Mouse (Mus musculus): ENCODE measurements around the gene Zdhhc4.

Zdhhc4 gene

DNA sequence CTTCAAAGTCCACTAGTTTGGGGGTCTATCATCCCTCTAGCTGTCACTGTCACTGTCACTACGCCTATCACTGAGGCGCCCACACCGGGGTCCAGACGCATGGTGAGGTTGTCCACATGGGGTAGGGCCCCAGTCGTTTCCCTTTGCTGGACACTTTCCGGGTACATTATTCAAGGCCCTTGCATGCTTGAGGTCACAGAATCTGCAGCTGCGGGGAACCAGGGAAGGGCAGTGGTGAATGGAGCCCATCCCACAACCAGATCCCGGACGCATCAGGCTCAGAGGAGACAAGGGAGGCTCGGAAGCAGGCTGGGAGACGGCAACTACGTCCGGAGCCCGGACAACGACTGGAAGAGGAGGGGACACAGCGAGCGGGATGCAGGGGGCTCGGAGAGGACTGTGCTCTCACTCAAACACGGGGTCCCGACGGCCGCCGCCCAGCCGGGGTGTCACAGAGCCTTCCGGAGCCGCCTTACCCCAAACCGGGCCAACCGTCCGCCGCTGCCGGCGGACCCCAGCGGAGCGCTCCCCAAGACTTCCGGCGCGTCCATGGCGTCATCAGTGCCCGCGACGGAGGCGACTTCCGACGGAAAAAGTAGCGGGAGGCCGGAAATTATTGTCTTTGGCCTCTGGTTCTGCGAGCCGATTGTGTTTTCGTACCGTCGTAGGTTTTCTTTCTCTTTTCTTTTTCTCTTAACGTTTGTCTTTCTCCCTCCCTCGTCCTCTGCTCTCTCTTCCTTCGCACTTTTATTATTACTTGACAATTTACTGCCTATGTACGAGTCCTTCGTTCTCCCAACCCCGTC, at the start of gene Zdhhc4:
TSS of gene Zdhhc4 (minus strand) at position 567 of the 806 bp plus-strand sequence.
- DNase-seq = peak; percentile 85

DNA sequence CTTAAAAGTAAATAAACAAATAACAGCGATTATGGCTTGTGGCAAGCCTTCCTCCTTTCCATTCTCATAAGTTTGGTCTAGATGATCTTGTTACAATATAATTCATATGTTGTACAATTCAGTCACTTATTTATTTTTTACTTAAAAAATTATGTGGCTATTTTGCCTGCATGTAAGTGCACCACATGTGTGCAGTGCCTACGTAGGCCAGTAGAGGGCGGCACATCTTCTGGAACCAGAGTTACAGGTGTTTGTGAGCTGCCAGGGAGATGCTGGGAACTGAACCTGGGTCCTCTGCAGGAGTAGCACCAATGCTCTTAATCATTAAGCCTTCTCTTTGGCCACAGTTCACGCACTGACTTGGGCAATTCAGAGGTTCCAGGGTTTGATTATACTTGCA, 47.1 kb upstream of the Zdhhc4 start:
- DNase-seq = no peak

DNA sequence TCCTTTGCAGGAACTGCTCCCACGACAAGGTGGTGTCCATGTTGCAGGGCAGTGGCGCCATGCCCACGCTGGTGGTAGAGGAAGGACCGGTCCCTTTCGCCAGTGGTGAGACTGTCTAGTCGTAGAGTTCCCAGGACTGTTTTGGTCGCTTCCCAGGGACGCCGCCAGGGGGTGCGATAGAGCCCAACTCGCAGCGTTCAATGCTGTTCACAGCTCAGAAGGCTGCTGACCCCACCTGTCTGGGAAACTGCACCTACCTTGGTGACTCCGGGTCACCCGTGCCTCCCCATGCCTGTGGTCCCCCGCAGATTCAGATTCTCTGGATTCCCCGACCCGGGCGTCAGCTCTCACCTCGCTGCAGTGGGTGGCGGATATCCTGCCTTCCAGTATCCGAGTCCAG, 46.2 kb upstream of the Zdhhc4 start:
- DNase-seq = peak; percentile 33

DNA sequence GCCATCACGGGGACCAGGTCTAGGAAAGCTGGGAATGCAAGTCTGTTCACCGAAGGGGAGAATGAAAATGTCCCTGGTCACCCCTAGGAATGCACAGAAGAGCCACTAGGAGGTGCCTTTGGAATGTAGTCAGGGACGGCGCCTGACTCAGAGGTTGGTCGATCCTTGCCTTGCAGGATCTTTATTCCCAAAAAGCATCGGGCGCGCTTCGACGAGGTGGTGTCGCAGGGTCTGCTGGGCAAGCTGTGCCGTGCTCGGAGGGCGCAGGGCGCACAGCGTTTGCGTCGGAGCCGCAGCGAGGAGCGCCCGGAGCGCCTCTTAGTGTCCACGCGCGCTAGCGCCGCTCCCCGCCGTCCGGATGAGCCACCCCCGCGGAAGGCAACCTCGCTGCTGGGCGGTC, 43.8 kb upstream of the Zdhhc4 start:
- DNase-seq = no peak

DNA sequence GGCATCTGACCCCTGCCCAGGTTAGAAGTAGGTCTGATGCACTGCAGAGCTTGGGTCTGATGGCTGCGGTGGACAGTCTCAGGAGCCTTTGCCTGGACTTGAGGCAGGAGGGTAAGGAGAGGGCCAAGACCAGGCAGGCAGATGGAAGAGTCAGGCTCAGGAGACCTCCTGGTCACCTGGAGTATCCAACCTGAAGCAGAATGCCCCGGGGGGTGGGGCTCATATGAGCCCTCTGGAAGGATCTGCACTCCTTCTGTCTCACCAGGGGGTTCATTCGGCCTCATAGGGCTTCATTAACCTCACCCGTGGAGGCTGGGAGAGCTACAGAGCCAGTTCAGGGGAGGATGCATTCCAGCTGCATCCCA, 42.1 kb upstream of the Zdhhc4 start:
- no peak for DNase-seq

DNA sequence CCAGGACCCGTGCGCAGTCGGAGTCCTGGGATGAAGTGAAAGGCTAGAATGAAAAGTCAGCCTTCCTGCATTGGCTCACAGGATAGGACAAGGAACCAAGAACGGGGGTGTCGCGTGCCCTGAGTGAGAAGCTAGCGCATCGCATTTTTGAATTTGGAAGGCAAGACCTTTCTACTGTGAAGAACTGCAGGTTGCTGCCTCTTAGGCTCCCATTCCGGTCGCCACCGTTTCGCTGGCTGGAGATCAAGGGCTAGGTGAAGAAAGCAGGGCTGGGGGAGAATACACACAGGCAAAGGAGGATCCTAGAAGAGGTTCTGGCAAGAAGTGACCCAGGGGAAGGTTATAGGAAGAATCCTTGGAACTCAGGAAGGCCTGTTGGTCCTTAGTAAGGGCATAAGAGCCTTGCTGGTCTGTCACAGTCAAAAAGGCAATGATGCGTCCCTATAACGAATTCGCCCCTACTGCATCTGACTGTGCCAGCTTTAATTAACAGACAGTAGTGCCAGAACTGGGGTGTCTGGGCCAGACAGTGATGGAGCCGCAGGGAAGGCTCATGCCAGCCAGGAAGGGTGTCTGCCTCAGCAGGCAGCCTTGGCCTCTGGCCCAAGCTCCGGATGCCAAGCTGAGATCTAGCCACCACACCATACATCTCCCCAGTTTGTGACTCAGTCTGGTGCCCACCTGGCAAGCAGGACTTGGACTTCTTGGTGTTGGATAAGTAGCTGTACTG, 41.5 kb upstream of the Zdhhc4 start:
- no peak for DNase-seq

DNA sequence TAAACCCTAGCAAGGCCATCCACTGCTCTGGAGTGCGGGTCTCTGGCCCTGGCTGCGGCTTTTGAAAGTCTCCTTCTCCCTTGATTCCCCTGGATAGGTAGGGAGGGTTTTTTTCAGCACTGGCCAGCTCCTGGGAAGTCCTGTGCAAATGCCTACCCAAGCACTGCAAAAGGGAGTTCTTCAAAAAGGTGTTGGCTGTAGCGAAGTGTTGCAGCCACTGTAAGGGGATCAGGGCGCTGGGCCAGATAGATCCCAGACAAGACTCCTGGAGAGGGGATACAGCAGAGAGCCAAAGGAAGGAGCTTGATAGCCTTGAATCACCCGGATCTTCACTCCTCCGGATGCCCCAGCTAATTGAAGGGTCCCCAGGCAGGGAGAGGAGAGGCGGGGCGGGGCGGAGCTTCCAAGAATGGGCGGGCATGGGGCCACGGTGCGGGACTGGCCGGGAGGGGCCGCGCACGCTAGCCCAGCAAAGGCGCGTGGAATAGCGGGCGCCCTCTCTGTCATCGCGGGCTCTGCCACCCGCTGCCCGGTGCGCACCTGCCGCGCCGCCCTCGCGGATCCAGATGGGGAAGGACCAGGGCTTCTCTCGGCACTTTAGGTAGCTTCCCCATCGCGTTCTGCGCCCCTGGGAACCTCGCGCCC, 40.7 kb upstream of the Zdhhc4 start:
- no peak for DNase-seq

DNA sequence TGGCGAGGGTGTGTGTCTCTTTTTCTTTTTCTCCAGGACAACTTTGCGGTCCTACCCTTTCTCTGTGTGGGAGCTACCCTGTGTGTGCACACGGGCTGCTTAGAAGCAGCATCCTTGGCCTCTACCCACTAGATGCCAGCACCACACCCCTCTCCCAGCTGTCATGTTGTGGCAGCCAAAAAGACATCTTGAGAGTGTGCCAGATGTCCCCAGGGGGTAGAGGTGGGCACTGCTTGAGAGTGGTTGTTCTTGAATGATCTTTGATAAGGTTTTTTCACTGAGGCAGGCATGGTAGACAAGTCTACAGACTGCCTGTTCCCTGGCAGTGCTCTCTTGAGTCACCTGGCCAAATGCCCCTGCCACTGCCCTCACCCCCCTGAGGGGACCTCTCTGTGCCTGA, 38.9 kb upstream of the Zdhhc4 start:
- no peak for DNase-seq

DNA sequence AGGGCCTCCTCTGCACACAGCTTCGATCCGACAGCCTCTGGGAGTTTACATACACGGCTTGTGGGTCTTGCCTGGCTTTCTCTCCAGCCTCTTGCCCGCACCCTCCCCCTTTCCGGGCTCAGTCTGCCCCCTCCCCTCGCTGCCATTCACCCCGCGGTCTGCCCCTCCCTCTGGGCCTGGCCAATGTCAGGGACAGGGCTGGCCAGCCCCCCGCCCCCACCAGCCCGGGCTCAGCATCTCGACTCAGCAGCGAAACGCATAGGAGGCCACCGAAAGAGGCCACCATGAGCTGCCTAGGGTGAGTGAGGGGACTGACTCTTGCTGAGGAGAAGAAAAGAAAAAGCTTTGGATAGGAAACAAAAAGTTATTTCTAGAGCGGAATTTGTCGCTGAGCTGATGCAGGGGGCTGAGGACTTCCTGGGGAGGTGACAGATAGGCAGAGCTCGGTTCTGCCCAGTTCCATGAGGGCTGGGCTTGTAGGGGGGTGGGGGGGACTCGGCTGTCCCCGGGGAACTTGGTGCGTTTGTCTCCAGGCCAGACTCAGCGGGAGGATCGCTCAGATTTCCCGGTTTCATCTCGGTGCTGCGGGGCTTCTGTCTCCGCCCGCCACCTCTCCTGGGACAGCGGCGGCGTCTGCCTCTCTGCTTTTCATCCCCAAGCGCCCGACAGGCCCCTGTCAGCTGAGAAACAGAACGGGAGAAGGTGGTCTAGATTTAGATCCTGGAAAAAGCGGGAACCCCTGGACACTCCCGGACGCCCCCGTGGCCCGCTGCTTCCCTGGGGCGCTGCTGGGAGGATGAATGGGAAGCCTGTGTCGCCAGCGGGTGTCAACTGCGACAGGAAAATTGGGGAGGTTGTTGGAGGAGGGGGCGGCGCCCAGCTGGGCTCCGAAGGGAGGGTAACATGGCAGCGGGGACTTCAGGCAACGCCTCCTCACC, 34.9 kb upstream of the Zdhhc4 start:
- DNase-seq = no peak

DNA sequence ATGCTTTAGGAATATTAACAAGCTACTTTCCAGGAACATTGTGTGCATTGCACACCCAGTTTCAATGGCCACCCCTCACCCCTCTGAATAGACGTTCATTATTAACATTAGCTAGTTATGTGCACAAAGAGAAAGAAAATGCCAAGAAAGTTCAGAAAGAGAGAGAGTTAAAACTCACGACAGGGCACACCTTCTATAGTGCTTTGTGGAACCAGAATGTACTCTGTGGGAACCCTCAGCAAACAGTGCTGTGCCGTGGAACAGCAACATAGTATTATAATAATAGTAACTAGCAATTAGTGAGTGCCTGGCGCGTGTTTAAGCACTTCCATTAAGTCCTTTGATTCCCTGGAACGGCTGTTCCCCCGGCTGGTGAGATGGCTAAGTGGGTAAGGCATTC, 32.4 kb upstream of the Zdhhc4 start:
- DNase-seq = no peak

DNA sequence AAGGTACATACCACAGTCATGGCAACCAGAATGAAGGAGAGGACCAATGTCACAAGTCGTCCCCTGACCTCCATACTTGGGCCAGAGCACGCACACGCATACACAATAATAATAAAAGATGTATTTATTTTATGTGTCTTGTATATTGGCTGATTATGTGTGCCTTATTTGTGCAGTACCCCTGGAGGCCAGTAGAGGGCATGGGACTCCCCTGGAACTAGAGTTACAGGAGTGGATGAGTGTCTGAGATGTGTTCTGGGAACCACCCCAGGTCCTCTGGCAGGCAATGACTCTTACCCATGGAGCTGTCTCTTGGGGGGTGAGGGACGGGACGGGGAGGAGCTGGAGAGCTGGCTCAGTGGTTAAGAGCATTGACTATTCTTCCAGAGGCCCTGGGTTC, 30.9 kb upstream of the Zdhhc4 start:
- DNase-seq = no peak

DNA sequence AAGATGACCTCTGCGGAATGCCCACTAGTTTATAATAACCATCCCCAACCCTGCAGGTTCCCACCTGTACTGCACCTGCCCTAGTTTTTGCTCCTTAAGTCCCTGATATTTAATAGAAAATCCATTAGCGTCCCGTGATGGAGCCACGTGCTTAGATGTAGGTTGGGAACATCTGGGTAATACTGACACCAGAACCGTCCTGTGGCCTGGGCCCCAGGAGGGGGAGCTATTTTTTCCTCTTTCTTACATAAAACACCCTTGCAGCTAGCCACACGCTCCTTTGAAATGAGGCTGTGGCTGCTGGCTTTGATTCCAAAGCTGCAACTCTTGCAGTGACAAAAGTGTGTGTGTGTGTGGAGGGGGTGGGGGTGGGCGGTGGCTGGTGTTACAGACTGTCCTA, 30.2 kb upstream of the Zdhhc4 start:
- no peak for DNase-seq

DNA sequence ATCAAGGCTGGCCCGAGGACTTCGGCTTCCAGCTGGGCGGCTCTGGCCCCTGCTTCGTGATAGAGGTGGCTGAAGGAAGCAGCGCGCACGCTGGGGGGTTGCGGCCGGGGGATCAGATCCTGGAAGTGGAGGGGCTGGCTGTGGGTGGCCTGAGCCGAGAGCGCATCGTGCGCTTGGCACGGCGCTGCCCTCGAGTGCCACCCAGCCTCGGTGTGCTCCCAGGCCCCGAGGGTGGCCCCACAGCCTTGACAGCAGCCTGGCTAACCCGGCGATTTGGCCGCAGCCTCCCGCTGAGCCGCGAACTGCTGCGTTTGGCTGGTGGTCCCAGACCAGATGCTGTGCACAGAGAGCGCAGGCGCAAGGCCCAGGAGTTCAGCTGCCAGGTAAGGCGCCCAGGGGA, 28.5 kb upstream of the Zdhhc4 start:
- no peak for DNase-seq

DNA sequence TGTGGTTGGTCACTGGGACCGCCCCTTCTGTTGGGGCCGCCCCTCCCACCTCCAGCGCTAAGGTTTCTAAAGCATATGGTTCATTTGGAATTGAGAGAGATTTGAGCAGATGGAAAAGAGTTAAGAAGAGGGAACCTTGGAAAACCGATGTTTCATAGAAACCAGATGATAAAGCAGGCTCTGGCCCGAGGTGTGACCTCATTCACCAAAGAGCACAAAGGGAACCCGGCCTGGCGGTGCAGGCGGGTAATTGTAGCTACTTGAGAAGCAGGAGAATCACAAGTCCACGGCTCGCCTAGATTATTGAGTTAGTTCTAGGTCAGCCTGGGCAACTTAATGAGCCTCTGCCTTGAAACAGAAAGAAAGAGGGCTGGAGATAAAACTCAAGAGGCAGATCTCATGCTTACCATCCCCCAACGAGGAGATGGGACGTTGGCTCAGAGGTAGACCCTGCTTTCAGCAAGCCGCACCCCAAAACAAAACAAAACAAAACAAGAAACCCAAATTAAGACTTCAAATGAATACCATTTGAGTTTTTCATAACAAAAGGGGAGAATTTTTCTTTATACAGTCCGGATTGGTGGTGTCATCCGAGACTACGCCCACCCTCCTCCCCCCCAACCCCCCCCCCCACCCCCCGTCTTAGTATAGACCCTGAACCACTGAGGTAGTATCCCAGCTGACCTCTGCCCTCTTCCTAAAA, 27.8 kb upstream of the Zdhhc4 start, which contains the start of gene Grid2ip:
TSS of gene Grid2ip (plus strand) at position 653 of the 703 bp plus-strand sequence.
- no peak for DNase-seq

DNA sequence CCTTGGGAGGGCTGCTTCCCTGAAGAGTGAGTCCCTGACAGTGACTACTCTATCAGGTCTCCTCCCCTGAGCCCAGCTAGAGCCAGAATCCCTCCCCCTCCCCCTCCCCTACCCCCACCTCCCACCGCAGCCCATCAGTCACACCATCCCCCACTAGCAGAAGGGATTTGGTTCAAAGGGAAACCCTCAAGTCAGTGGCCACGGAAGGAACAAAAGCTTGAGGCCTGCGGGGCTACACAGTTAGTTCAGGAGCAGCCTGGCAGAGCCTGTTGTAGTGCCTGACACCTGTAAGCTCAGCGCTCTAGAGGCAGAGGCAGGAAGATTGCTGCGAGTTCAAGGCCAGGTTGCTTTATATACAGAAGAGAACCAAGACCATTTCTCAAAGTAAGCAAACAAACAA, 27.0 kb upstream of the Zdhhc4 start:
- DNase-seq = no peak

DNA sequence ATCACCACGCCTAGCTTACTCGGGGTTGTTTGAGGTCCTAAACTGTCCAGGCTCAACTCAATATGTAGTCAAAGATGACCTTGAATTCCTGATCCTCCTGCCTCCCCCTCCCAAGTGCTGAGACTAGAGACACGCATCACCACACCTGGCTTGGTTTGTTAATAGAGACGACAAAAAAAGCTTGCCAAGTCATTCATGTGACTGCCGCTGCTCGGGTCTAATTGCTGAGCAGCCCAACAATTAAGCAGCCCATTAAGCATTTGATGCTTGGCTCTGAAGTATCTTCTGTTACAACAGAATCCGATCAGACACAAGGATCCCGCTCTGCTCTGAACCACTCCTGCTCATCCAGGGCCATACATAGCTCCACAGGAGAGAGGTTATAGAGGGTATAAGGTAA, 17.3 kb upstream of the Zdhhc4 start:
- DNase-seq = no peak

DNA sequence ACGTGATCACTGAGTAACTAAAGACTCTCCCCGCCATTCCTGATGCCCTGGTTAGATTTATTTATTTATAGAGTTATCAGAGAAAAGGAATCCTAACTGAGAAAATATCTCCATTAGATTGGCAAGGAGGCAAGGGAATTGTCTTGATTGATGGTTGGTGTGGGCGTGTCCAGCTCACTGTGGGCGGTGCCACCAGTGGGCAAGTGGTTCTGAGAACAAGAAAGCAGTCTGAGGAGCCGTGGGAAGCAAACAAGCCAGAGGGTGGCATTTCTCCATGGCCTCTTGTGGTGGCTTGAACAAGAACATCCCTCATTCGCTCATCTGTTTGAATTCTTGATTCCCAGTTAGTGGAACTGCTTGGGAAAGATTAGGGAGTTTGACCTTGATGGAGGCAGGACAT, 10.5 kb upstream of the Zdhhc4 start:
- DNase-seq = no peak

DNA sequence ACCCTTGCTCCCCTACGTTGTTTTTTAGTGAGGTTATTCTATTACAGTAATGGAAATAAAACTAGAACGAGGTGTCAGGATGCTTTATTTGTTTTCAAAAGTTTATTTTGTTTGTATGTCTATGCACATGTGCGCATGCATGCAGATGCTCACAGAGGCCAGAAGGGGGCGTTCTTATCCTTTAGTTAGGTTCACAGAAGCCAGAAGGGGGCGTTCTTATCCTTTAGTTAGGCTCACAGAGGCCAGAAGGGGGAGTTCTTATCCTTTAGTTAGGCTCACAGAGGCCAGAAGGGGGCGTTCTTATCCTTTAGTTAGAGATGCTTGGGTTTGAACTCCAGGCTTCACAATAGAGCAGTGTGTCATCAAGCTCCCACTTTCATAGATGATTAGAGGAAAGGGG, 7.5 kb upstream of the Zdhhc4 start:
- no peak for DNase-seq

DNA sequence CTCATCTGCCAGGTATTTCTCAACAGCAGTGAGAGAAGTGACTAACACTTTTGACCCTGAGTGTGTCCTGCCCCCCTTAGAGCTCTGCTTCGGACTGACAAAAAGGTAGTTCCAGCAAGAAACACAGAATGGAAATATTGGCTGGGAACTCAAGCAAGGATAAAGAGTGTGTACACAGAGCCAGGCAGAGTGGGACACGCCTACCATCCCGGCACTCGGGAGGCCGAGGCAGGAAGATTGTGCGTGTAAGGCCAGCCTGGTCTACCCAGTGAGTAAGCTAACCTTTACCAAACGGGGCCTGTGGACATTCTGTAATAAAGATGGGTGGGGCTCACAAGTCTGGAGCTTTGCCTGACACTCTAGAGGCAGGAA, 6.0 kb upstream of the Zdhhc4 start:
- no peak for DNase-seq

DNA sequence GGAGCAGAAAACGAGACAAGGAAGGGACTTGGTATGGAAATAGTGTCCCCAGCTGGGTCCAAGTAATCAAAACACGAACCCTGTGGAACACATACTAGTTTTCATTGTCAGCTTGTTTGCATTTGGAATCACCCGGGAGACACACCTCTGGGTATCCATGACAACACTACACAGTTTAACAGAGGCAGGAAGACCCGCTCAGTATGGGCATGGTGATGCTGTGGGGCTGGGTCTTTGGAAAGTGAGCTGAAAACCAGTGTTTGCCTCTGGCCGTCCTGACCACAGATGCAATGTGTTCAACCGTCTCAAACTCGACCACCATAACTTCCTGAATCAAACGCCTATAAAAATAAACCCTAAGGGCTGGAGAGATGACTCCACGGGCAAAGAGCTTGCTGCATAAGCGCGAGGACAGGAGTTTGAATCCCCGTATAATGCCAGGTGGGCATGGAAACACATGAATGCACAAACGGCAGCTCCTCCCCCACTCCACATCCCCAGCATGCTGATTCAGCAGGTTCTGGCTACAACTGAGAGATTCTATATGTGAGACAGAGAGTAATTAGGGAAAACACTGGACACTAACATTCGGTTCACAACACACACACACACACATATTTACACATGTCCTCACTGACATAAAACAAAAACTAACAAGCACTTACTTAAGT, 5.5 kb upstream of the Zdhhc4 start:
- no peak for DNase-seq

DNA sequence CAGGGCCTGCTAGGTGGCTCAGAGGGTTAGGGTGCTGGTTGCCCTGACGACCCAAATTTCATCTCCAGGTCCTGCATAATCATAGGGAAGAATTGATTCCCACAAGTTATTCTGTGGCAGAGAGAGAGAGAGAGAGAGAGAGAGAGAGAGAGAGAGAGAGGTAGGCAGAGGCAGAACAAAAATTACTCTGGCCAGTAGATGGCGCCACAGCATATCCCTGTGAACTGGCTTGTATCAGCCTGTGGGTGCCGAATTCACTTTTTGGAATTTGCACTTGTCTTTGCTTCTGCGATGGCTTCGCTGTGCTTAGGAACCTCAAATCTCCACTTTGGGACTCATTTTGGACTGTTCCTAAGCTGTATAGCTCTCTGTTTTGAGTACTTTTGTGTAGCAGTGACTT, 4.8 kb upstream of the Zdhhc4 start:
- peak; percentile 67 for DNase-seq

DNA sequence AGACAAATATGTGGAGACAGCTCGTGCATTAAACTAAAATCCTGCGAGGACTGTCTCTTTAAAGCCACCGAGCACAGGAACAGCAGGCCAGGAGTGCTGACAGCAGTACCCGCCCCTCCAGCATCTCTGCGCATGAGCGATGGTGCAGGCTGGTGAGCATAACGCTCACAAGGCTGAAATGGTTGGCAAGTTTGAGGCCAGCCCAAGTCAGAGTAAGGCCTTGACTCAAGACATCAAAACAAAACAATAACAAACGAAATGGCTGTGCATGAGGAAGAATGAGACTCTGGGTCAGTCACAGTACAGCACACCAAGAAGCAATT, 11.8 kb downstream of the Zdhhc4 start:
- no peak for DNase-seq

All from cerebellum, adult 11 months (tissue).